Mouse (Mus musculus) lung, postnatal 10 days (tissue): ENCODE measurements around the gene Prss16.

Experiments used
- DNase-seq: peaks from one replicate; pipeline ENCODE4 v3.0.0; 2021

Gene Prss16

DNA sequence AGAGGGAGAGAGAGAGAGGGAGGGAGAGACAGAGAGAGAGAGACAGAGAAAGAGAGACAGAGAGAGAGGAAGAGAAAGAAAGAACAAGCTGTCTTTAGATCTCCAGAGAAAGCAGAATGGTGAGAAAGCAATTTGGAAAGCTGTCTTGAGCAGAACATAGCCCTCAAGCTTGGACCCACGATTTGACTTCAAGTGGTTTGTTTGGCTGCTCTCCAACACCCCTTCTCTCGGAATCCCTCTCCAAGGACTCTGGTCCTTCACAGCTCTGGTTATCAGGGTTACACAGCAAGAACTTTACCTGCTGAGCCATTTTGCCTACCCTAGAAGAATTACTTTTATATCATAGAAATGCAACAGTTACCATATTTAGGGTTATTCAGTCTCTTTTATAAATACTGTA is 39.7 kb downstream of the Prss16 start:
- DNase-seq, result no peak

- no peak for DNase-seq
Observed at GRCm38 (mm10) chr13:21969269-21969668, 40.3 kb downstream of the Prss16 start.
